Mouse (Mus musculus) cerebellum, adult 11 months (tissue): ENCODE measurements at regions not wholly inside any gene's neighbourhood (a gene's known extent, or its start where the extent isn't known, plus 50 kb on each side); places are given as distances from the start of the nearest gene placed in this dataset.
A peak's percentile ranks its signal among the peaks of the same experiment; 100 is the strongest.

Experiments
- DNase-seq: peaks from one replicate; pipeline ENCODE4 v3.0.0; 2022

- no peak for DNase-seq
Measured at GRCm38 (mm10) chr8:15734461-15734860, 688.6 kb upstream of the BB014433 start.

GRCm38 (mm10) chr8:15731324-15731723 is 685.4 kb upstream of the BB014433 start:
- no peak for DNase-seq

GRCm38 (mm10) chr8:15729075-15729474 is 683.2 kb upstream of the BB014433 start:
- DNase-seq, result peak; percentile 12

DNA sequence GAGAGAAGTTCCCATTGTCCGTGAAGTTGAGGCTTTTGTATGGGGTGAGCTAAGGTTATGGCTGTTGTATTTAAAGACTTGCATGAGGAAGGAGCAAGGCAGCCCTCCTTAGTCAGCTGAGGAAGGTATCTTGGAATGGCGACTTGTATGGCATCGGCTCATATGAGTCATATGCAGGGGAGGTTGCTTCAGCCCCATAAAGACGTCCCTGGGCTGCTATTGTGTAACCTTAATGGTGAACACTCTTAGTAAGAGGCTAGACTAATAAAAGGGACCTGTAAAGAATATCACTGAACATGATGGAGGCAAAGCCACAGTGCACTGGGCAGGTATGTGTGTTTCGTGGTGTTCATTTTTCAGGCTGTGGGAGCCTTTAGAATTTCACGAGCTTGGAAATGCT is 680.4 kb upstream of the BB014433 start:
- no peak for DNase-seq
